Mouse (Mus musculus): ENCODE data around the gene Adam15.

- TF ChIP-seq CTCF (IDR thresholded peaks at IDR 0.05; ENCODE audit: insufficient read depth, low read depth, low read length) (no peak), POLR2A (IDR thresholded peaks at IDR 0.05; ENCODE audit: insufficient read depth, low read depth, low read length) (no peak)
These were observed 44.1 kb downstream of the Adam15 start for GRCm38 (mm10) chr3:89305551-89306325.

All from olfactory bulb, adult 2 months (tissue).